Mouse (Mus musculus): ENCODE data around the gene Bik.

- TF ChIP-seq CTCF (IDR thresholded peaks at IDR 0.05; ENCODE audit: extremely low read depth, insufficient read depth, insufficient read length, insufficient replicate concordance): no peak
- TF ChIP-seq POLR2A (IDR thresholded peaks at IDR 0.05; ENCODE audit: low read depth, low read length): no peak
Observed at GRCm38 (mm10) chr15:83523638-83524332, 2.9 kb upstream of the Bik start.
